Mouse (Mus musculus) c-Kit-negative CD71-positive TER-119-positive erythroid progenitor cells, embryonic 14.5 days (primary cell): Measurements from ENCODE around the gene Gm49380.
"Not testable (repeated sequence)": the region's sequence is repeated elsewhere in the genome, so short reads cannot be mapped to it uniquely, and the experiment has no call there.

Experiments used
- DNase-seq: peaks from one replicate; pipeline ENCODE4 v3.0.0-alpha.2; 2013; ENCODE audit warnings: low read depth, low spot score

The Gm49380 gene

DNA sequence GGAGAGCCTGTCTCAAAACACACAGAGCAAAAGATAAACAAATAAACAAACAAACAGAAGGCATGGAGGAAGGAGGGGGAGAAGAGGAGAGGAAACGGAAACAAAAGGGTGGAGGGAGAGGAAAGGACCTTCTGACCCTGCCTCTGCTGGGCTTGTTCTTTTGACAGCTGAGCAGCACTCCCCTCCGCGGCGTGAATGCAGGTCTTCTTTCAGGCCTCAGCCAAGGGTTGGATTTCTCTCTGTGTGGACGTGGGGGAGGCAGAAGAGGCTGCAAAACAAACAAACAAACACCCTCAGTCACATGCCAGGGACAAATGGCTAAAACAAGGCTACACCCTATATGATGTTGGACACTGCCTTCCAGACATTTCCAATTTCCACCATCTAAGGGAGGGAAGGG lies 11.7 kb upstream of the Gm49380 start:
- DNase-seq, result no peak

DNA sequence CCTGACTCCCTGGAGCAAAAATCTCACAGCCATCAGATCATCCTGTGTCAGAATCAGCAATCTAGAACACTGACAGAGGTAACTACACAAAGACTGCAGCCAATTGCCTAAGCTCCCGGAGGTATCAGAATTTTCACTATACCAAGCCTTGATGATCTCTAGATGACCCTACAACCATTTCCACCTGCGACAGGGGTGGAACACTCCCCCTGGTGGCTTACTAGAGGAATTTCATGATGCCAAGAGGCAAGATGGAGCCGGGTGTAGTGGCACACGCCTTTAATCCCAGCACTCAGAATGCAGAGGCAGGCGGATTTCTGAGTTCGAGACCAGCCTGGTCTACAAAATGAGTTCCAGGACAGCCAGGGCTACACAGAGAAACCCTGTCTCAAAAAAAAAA lies 11.0 kb upstream of the Gm49380 start:
- no peak for DNase-seq

DNA sequence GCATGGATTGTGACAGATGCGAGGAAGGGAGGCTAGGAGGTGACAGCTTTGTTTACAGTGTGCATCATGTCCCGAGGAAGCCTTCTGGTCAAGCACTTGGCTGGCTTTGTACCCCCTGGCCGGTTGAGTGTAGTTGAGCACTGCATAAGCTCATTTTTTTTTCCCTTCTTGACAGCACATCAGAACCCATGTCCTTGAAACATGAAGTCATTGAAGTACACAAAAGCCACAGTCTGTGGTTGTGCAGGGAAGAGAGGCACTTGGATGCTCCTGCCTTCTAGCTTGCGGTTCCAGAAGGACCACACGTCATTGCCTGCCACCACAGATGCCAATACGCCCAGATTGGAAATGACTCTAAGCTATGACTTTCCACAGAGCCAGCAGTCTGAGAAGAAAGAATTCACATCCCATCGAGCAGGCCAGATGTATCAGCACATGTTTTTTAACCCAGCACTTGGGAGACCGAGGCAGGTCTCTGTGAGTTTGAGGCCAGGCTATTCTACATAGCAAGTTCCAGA lies 6.7 kb upstream of the Gm49380 start:
- no peak for DNase-seq

DNA sequence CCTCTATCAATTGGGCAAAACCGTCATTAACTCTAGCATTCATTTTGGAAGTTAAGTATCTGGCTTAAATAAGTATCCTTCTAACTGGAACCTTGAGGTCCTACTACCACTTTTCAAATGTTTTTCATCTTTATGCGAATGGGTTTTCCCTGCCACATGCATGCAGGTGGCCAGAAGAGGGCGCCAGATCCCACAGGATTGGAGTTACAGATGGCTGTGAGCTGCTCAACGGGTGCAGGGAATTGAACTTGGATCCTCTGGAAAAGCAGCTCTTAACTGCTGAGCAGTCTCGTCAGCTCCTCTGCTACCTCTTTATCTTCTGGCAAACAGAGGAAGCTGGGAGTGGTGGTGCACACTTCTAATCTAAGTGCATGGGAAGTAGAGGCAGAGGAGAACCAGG lies 5.7 kb upstream of the Gm49380 start:
- DNase-seq, result no peak

DNA sequence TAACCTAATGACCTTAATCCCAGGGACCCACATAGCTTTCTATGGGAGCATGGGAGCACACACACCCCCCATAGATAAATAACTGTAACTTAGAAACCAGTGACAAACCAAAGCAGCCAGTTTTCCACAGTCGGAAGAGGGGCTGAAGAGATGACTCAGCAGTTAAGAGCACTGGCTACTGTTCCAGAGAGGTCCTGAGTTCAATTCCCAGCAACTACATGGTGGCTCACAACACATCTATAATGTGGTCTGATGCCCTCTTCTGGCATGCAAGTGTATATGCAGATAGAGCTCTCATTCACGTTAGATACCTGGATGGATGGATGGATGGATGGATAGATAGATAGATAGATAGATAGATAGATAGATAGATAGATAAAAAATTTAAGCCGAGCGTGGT lies 2.9 kb upstream of the Gm49380 start:
- no peak for DNase-seq

DNA sequence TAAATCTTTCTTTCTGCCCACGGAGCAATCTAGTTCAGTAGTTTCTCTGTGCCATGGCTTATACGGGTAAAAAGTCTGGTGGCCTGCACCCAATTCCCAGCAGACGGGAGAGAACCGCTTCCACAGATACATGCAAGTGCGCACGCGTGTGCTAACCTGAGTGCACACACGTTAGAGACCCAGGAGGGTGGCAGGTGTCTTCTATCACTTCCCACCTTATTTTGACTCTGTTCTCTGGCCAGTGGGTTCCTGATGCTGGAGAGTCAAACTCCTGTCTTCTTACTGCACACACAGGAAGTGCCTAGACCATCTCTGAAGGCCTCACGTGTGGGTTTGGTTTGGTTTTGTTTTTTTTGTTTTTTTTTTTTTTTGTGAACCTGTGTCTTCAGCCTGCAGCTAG lies 2.3 kb upstream of the Gm49380 start:
- no peak for DNase-seq

DNA sequence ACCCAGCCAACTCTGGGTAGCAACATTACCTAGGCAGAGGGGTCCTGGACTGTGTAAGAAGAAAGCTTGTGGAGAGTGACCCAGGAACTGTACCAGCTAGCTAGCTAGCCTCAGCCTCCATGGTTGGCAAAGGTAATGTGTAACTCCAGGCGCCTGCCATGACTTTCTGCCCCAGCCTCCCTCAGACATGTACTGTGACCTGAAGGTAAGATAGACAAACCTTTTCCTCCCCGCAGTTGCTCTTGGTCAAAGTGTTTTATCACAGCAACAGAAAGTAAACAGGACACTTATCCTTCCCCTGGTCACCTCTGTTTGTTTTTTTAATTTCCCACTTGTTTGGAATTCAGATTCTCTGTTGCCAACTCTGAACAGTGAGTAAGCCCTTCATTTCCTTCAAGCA lies 1.2 kb upstream of the Gm49380 start:
- DNase-seq, result no peak

DNA sequence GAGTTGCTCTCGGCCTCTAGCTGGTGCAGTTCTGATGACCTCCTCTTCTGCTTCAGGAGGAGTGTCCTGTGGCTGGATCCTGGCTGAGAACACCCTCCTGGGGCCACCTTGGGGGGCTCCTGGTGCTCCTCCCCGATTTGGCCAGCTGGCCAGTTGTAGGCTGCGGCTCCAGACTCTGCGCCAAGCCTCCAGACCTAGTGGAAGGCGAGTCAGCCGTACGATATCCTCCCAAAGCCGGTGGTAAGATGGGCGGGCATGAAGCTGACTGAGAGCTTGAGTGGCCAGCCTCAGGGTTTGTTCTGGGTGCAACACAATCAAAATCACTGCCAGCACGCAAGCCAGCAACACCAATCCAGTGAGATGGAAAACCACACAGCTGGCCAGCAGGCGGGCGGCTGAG lies 1.4 kb downstream of the Gm49380 start:
- not testable (repeated sequence) for DNase-seq

DNA sequence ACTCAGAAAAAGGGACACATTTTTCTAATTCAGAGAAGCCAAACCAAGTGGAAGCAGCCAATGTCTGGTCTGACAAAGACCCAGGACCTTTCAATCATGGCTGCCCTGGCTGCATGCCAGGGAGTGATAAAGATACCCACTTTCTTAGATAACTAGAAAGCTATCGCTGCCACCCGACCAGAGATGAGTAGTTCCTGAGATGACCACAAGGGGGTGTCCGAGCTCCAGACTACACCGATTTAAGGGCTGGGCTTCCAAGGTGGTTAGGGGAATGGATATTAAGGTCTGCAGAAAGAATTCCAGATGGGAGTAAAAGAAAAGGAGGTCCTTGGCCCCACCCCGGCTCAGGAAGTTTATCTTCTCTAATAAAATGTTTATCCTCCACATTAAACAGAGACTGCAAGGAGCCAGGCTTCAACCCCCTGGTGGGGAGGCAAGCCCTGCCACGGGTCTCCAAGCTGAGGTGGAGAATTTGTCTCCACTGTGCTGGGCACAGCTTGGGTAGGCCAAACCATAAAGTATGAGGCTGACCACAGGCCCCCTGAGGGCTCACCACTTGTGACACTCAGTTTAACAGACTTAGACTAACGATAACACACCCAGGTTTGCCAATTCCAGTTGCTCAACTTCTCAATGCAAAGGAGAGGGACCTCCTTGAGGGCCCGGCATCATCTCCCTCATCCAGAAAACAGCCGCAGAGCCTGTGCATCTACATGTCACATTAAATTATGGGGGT lies 3.8 kb downstream of the Gm49380 start:
- peak; percentile 71 for DNase-seq

DNA sequence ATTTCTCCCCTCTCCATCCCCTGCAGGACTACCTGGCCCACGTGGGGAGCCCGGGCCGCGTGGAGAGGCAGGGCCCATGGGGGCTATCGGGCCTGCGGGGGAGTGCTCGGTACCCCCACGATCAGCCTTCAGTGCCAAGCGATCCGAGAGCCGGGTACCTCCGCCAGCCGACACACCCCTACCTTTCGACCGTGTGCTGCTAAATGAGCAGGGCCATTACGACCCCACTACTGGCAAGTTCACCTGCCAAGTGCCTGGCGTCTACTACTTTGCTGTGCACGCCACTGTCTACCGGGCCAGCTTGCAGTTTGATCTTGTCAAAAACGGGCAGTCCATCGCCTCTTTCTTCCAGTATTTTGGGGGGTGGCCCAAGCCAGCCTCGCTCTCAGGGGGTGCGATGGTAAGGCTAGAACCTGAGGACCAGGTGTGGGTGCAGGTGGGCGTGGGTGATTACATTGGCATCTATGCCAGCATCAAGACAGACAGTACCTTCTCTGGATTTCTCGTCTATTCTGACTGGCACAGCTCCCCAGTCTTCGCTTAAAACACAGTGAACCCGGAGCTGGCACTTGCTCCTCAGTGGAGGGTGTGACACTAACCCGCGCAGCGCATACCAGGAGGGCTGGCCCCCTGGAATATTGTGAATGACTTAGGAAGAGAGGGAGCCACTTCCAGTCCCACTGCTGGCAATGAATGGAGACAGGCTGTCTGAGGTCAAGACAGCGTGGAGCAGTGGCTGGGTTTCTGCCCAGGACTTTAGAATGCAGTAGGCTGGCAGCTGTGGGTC lies 4.8 kb downstream of the Gm49380 start:
- DNase-seq, result no peak

DNA sequence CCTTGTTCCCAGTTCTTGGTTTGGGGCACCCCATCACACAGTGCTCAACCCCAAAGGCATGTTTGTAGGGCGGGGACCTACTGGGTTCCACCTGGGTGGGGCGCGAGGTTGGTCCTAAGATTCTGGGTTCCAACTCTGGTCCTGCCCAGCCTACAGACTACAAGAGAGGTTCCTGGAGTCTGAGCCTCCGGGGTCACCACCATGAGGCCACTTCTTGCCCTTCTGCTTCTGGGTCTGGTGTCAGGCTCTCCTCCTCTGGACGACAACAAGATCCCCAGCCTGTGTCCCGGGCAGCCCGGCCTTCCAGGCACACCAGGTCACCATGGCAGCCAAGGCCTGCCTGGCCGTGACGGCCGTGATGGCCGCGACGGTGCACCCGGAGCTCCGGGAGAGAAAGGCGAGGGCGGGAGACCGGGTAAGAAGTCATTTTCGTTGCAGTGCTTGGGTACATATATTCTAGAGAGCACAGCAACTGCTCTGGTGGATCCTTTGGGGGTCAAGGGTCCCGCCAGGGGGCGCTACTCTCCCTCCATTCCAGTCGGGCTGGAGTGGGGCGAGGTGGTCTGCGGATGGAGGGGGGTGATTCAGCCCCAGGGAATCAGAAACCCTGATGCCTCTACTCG lies 5.6 kb downstream of the Gm49380 start:
- DNase-seq, result no peak

DNA sequence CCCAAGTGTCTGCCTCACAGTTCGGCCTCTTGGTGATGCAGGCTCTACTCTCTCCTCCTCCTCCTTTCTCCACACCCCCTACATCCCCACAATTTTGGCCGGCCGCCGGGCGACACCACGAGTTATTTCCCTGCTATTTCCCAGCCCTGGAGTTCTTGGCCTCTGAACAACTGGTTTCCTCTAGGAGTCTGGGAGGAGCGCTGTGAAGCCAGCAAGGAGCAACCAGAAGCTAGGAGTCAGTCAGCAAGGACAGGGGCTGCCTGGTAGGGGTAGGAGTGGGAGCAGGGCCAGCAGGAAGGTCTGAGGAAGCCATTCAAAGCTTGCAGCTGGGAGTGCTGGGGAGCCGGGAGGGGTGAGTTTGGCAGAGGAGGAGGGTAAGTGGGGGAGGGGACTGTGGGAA lies 6.2 kb downstream of the Gm49380 start, which contains the start of gene C1qtnf5:
TSS of gene C1qtnf5 (plus strand) at position 136 of the 400 bp plus-strand sequence.
- no peak for DNase-seq

DNA sequence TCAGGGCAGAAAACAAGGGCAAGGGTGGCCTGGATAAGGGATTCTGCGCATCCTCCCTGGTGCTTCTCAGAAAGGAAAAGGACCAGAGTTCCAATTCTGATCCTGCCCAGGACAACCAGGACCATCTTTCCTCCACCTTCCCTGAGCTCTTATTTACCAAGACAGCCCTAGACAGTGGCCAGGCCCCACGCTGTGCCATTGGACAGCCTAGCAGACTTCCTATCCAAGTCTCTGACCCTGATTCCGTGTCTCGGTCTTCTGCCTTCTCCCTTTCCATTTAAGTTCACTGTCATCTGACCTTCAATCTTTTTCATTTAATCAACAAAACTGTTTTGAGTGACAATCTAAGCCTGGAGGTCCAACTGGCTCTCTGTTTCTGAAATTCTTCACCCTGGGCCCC lies 6.7 kb downstream of the Gm49380 start:
- DNase-seq, result no peak

DNA sequence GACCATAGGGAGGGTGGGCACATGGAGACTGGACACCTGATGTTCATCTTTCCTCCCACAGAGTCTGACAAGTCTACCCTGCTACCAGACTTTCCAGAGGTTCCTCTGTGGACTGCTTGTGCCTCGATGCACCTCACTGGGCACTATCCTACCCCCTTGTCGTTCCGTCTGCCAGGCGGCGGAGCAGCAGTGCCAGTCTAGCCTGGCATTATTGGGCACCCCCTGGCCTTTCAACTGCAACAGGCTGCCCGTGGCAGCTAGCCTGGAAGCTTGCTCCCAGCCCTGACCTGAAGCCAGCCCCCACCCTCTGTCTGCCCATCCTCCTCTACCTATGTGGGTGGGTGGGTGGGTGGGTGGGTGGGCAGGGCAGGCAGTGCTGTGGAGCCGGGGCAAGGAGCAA lies 7.1 kb downstream of the Gm49380 start:
- DNase-seq, result no peak

DNA sequence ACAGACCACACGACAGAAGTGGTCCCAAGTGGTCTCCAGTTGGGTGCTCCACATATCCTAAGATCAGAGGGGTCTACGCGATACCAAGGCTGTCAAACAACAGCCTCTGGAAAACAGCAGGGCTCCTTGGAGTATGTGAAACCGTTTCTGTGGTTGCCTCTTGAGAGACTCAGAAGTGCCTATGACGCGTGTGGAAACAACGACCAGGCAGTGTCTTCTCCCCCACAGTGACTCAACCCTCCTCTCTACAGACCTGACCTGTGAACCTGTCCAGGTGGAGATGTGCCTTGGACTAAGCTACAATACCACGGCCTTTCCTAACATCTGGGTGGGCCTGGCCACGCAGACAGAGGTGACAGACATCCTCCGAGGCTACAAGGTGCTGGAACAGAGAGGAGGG lies 7.5 kb downstream of the Gm49380 start:
- DNase-seq, result no peak

DNA sequence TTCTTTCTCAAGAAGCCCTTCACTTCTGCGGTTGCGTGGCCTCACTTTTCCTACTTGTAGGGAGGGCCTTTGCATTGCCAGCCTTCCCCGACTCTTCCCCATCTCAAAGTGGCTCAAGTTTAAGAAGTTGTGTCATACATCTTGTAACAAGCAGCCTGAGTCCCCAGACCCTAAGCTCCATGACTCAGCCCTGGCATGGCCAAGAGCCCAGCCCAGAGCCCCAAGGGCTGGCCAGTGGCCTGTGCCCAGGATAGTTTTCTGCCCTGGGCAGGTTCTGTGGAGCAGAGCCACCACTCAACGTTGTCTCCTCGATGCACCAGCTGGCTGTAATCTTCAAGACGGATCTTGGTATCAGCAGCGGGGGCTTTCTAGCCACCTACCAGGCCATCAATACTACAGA lies 8.4 kb downstream of the Gm49380 start:
- DNase-seq, result no peak

DNA sequence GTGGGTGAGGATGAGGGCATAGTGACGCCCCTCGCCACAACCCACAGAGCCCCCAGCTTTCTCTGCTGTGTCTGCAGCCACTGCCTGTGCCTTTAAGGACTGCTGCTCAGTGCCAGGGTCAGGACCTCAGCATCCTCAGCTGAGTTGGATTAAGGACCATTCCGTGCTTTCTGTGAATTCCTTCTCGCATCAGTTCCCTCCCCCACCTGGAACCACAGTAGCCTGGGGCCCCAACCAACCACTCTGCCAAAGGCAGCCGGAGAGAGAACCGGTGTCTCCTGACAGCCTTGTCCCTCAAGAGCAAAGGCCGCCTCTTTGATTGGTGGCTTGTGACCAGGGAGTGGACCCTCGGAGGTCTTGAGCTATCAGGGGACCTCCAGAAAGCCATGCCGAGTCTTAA lies 11.8 kb downstream of the Gm49380 start, which contains the start of gene Mfrp:
TSS of gene Mfrp (plus strand) at position 240 of the 400 bp plus-strand sequence.
- DNase-seq, result no peak

DNA sequence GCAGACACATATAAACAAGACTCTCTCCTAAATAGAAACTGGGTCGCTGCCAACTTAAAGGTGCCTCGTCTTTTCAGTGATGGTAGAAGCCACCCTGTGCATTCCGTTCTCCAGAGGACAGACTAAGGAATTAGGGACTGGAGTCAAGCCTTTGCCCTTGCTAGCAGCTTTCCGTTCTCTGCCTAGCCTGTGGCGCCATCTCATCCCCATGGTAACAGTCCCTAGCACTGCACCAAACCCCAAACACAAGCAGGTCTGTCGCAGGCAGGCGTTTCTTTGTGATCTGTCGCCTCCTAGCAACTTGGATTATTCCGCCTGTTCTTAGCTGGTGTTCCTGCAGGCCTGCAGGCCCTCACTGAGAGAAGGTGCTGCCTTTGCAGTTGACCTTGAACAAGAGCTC lies 16.8 kb downstream of the Gm49380 start:
- DNase-seq, result no peak

DNA sequence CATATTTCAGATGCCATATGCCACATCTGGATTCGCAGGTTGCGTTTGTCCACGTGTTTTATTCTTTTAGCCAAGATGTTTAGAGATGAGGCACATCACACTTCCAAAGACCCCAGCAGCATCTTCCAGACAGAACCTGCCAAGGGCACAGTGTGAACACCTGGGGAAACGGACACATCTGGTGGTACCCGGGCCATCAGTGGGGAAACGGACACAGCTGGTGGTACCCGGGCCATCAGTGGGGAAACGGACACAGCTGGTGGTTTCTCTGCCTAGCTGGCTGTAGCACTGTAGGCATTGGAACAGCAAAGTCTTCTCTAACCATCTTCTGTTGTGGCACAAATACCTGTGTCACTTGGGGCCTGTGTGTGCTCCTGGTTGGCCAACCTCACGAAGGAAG lies 17.5 kb downstream of the Gm49380 start:
- no peak for DNase-seq

DNA sequence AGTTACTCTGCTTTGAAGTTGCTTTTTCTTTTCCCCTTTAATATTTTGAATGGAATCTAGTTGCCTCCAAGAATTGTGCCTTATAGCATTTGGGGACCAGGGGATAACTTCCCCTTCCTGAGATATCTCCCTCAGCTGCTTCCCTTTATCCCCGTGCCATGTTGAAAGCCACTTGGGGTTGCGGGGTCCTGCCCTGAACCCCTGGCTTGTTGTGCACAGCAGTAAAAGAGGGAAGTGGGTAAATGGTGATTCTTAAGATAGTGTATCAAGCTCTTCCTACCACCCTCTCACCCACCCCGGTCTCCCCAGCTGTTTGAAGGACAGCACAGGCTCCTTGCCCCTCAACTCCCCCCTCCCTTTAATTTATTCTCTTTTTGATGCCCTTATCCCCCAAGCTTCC lies 18.6 kb downstream of the Gm49380 start:
- DNase-seq, result no peak

DNA sequence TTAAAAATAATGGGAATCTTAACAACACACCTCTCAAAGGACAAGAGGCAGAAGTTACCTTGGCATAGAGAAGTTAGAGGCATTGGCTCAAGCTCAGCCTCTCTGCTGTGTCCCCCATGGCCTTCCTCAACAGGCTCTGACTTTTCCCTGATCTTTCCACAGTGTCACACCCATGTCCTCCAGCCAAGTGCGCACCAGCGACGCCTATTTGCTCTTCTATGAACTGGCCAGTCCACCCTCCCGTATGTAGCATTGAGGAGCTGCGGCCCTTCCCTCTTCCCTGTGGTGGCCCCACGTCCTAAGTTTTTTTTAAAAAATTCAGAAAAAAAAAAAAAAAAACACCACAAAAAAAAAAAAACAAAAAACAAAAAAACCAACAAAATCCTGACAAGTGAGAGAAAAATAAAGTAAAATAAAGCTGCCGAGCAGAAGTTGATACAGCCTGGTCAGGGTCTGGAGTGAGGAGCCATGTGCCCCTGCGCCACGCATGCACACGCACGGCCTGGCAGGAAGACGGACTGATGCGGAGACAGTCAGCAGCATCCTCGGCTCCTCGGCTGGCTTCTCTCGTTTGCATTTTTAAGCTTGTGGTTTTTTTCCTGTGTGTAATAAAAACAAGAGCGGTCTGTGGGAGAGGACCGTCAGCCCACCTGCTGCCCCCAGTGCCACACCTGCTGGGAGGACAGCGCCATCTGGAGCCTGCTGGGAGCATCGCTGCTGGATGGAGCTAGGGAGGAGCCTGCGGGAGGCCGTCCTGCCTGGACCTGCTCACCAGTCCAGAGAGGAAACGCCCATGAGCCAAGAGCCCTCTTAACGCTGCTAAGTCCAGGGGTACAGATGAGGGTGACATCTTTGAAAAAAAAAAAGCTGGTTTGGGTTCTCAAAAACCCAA lies 19.4 kb downstream of the Gm49380 start:
- no peak for DNase-seq
